Mouse (Mus musculus) liver, adult 2 months (tissue): ENCODE data around the gene Plin2. TPM values are rescaled to one million over a fixed set of nuclear protein-coding genes. Genes with fewer than 3 reads are reported as not detected.

Experiments used
- DNase-seq: peaks from one replicate; pipeline ENCODE4 v3.0.0-alpha.2; 2011; ENCODE audit warnings: low read depth, low spot score; ENCODE audit errors: extremely low read depth
- H3K27ac ChIP-seq: fragments of 200-500 bp; replicated peaks from 2 replicates; pipeline ENCODE4 v1.5.1; 2012; ENCODE audit warnings: low read depth, mild to moderate bottlenecking, control low read depth, inconsistent platforms, low read length; ENCODE audit not compliant: insufficient read depth
- H3K27me3 ChIP-seq: fragments of 200-500 bp; 2 replicates; pipeline ENCODE4 v1.6.1; 2012; ENCODE audit warnings: mild to moderate bottlenecking, moderate library complexity, low read length, inconsistent platforms; ENCODE audit not compliant: control insufficient read depth, insufficient read depth
- H3K36me3 ChIP-seq: fragments of 200-500 bp; 2 replicates; pipeline ENCODE4 v1.6.1; 2012; ENCODE audit warnings: low read length, inconsistent platforms; ENCODE audit not compliant: control insufficient read depth, insufficient read depth
- H3K4me1 ChIP-seq: fragments of 200-500 bp; 2 replicates; pipeline ENCODE4 v1.6.1; 2011; ENCODE audit warnings: low read length; ENCODE audit not compliant: control insufficient read depth, insufficient read depth
- H3K4me3 ChIP-seq: fragments of 200-500 bp; 2 replicates; pipeline ENCODE4 v1.5.1; 2011; ENCODE audit warnings: low read depth, mild to moderate bottlenecking, control low read depth, low read length, moderate library complexity; ENCODE audit not compliant: insufficient read depth
- H3K79me2 ChIP-seq: fragments of 200-500 bp; 2 replicates; pipeline ENCODE4 v1.6.1; 2012; ENCODE audit warnings: inconsistent platforms, mild to moderate bottlenecking, low read length, moderate library complexity; ENCODE audit not compliant: control insufficient read depth, insufficient read depth
- H3K9ac ChIP-seq: fragments of 200-500 bp; 2 replicates; pipeline ENCODE4 v1.6.1; 2012; ENCODE audit warnings: low read depth, mild to moderate bottlenecking, control low read depth, inconsistent platforms, low read length
- CTCF ChIP-seq: fragments of 200-500 bp; IDR thresholded peaks from 2 replicates; pipeline ENCODE4 v1.5.1; 2011; ENCODE audit warnings: low read depth, low read length, control low read depth
- POLR2A ChIP-seq: fragments of 200-500 bp; IDR thresholded peaks from 2 replicates; pipeline ENCODE4 v1.6.1; 2011; ENCODE audit warnings: low read length, control low read depth; ENCODE audit not compliant: insufficient read depth; ENCODE audit errors: extremely low read depth
- WGBS: fragments of 180-500 bp; shearing (Covaris S2); methylation state at CpG from one replicate; pipeline ENCODE4 v1.1.7; 2018; 5-methylcytosine and 5-hydroxymethylcytosine counted together
- polyA plus RNA-seq: library from polyadenylated mRNA; depleted of rRNA; stranded (reverse); fragments of >200 nt; gene quantifications from 2 replicates; pipeline ENCODE4 v1.2.3, GENCODE M21; 2012; rRNA removed
- total RNA-seq: library from RNA; depleted of rRNA; stranded (reverse); fragments of >200 nt; gene quantifications from 2 replicates; pipeline ENCODE4 v1.2.3, GENCODE M21; 2014; rRNA removed

Plin2 gene
- 294 and 339 TPM in 2 replicates for total RNA-seq
- polyA plus RNA-seq, result 449 and 502 TPM in 2 replicates

- peak; percentile 93 for DNase-seq
- H3K27me3 ChIP-seq, result no peaks in the 10 kb centered on the region
- under 1% methylated on average over 18 of the region's 18 CpGs for WGBS
- H3K9ac ChIP-seq, result peak within 1 kb of the TSS; percentile 78
- H3K4me1 ChIP-seq, result peaks cover 23% of the 10 kb centered on the region
- TF ChIP-seq CTCF (no peak), POLR2A (peak; percentile 99)
- peaks cover 31% of the 10 kb centered on the region for H3K36me3 ChIP-seq
- H3K27ac ChIP-seq, result peak within 1 kb of the TSS; percentile 95
- H3K4me3 ChIP-seq, result peak within 1 kb of the TSS; percentile 59
- peaks cover 12% of the 10 kb centered on the region; the same call in 1 of the 2 replicates for H3K79me2 ChIP-seq
Observed at GRCm38 (mm10) chr4:86669780-86670201, at the start of gene Plin2. Plin2 (minus strand) TSS chr4:86670060.

DNA sequence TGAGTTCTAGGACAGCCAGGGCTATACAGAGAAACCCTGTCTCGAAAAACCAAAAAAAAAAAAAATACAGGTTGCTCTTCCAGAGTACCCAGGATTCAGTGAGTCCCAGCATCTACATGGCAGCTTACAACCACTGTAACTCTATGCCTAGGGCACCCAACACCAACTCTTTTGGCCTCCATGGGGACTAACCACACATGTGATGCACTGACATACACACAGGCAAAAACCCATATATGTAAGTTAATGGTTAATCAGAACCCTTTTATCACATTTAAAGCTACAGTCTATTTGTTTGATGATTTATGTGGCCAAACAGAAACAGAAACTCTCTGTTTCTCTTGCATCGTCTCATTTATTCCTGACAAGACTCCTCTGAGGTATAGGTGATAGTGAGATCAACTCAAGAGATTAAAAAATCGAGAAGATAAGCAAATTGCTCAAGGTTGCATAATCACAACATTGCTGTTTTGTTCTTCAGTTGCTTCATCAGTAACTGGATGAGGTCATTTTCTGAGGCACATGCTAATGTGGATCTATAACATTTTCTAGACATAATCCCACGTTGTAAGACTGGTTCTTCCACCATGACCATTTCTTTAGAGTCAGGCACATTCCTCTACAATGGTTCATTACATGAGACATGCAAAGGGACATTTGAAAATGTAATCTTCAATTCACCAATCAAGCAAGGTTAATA, 49.2 kb upstream of the Plin2 start:
- Histone ChIP-seq H3K79me2 (no peaks in the 10 kb centered on the region), H3K27ac (no peak overlapping the region), H3K36me3 (no peaks in the 10 kb centered on the region), H3K27me3 (no peaks in the 10 kb centered on the region), H3K9ac (no peak overlapping the region), H3K4me3 (no peak overlapping the region), H3K4me1 (peaks cover 2% of the 10 kb centered on the region; the same call in 1 of the 2 replicates)
- DNase-seq, result peak; percentile 56
- 32% methylated on average over 4 of the region's 4 CpGs for WGBS
- no peak for TF ChIP-seq CTCF
- TF ChIP-seq POLR2A, result no peak

DNA sequence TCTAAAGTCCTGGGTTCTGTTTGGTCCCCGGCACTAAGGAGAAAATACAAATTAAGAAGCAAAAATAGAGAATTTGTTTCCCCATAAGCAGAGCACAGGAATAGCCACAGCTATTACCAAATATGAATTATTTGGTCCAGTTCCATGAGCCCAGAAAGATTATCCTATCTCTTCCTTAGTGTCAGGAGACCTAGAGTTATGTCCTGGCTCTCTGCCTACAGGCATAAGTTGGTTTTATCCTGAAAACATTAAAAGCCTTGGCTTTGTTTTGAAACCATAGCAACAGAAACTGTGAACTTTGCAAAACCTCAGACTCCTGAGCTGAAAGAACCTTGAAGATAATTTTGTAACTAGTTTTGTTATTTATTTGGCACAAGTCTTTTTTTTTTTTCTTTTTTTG, 47.3 kb upstream of the Plin2 start:
- peak; percentile 22 for DNase-seq

GRCm38 (mm10) chr4:86715341-86715740, 45.5 kb upstream of the Plin2 start:
- WGBS, result 84% methylated on average over 1 of the region's 1 CpGs
- Histone ChIP-seq H3K27me3 (no peaks in the 10 kb centered on the region), H3K4me3 (no peak overlapping the region), H3K36me3 (no peaks in the 10 kb centered on the region), H3K79me2 (no peaks in the 10 kb centered on the region), H3K27ac (no peak overlapping the region), H3K4me1 (peaks cover 2% of the 10 kb centered on the region; the same call in 1 of the 2 replicates), H3K9ac (no peak overlapping the region)
- TF ChIP-seq CTCF (no peak), POLR2A (no peak)
- DNase-seq, result no peak

More for the DNA sequence above, 47.3 kb upstream of the Plin2 start:
- Histone ChIP-seq H3K79me2 (no peaks in the 10 kb centered on the region), H3K27ac (no peak overlapping the region), H3K27me3 (no peaks in the 10 kb centered on the region), H3K4me1 (peaks cover 2% of the 10 kb centered on the region; the same call in 1 of the 2 replicates), H3K36me3 (no peaks in the 10 kb centered on the region), H3K4me3 (no peak overlapping the region), H3K9ac (no peak overlapping the region)
- no peak for TF ChIP-seq POLR2A
- no peak for TF ChIP-seq CTCF
- WGBS, result 64% methylated on average over 1 of the region's 1 CpGs

DNA sequence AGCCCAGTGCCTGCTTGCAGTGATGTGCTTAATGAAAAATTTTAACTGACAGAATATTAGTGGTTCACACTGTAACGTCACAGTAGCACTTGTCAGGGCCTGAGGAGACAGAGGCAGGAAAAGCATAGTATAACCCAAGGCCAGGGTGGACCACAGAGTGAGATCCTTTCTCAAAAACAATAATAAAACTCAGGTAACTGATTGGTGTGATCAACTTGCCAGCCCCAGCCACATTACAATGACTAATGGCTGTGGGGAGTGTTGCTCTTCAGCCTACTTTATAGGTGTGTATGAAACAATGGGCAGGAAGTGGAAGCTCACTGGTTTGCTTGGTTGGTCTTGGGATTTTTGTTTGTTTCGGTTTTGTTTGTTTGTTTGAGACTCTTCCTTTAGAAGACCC, 43.7 kb upstream of the Plin2 start:
- Histone ChIP-seq H3K36me3 (no peaks in the 10 kb centered on the region), H3K79me2 (no peaks in the 10 kb centered on the region), H3K27ac (no peak overlapping the region), H3K4me3 (no peak overlapping the region), H3K4me1 (peaks cover 2% of the 10 kb centered on the region; the same call in 1 of the 2 replicates), H3K9ac (no peak overlapping the region), H3K27me3 (no peaks in the 10 kb centered on the region)
- 88% methylated on average over 2 of the region's 2 CpGs for WGBS
- no peak for DNase-seq
- TF ChIP-seq POLR2A (no peak), CTCF (no peak)

DNA sequence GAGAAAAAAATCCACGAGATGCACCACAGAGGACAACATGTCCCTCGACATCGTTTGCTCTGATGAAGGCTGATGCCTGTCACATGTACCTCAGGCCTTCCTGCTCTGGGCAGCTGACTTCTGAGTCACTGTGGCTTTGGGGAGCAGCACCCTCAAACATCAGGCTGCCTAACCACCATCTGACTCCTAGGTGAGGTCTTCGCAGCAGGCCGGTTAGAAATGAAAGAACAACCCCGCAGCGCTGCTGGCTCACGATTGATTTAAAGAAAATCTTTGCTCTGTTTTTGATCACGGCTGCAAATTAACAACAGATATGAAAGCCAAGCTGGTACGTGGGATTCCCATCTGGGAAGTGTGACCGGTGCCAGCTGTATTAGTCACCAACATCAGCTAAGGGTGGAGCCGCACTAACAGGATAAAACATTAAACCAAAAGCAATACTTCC, 42.9 kb upstream of the Plin2 start:
- Histone ChIP-seq H3K4me3 (no peak overlapping the region), H3K4me1 (peaks cover 2% of the 10 kb centered on the region; the same call in 1 of the 2 replicates), H3K27ac (no peak overlapping the region), H3K36me3 (no peaks in the 10 kb centered on the region), H3K79me2 (no peaks in the 10 kb centered on the region), H3K27me3 (no peaks in the 10 kb centered on the region), H3K9ac (no peak overlapping the region)
- 75% methylated on average over 12 of the region's 12 CpGs for WGBS
- TF ChIP-seq CTCF, result no peak
- no peak for TF ChIP-seq POLR2A
- no peak for DNase-seq
